Mouse (Mus musculus): ENCODE measurements around the gene Paqr4.

Gene Paqr4

DNA sequence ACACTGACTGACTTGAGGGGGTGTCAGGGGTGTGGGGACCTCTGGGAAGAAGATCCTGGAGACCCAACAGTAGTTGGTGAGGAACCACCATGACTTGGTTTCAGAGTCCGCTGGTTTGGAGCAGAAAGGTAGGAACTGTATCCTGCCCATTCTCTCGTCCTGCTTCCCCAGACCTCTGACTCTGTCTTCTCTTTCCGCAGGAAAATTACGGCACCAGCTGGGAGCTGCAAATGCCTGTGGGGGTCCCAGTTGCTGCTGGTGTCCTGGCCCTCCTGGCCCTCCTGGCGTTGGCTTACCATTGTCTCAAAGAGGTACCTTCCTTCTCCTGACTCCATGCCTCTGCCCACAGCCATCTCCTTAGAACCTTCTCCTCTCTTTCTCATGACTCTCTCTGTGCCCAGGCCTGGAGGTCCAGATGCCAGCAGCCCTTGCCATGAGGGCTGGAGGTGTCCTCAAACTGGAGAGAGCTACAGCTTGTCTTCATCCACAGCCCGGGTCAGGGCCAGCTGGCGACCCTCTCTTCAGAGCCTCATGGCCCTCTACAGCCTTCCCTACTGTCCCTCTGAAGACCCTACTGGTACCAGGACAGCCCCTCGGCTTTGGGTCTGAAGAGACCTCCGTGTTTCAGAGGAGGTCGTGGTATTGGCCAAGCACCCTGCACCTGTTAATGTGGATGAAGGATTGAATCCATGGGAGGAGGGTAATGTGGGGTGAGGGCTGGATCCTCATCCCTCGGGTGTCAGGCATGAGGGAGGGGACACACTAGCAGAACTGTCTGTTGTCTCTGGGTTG lies 8.9 kb upstream of the Paqr4 start:
- no peak for DNase-seq (ENCODE audit: low read depth, low spot score)

DNA sequence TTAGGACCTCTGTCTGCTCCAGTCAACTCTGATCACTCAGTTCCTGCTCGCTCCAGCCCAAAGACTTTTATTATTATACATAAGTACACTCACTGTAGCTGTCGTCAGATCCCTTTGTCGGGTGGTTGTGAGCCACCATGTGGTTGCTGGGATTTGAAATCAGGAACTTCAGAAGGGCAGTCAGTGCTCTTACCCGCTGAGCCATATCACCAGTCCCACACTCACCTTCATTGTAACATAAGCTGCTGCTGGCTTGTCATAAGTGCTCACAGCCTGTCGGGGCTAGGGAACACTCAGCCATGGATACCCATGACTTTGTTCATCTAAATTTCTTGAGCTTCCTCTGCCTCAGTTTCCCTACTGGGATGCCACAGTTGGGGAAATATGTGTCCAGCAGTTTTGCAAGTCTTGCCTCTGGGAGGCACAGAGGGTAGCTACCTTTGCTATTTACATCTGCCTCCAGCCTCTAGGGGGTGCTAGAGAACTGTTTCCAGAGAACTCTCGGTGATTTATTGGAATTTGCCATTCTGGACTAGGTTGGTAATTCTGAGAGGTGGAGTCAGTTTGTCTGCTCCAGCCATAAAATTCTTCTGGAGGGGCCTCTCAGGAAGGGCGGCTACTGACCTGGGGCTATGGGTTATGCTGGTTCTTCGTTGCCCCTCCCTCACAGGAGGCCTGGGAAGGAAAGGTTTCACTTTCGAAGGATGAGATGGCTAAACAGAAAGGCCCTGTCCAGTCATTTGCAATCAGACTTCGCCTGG lies 8.1 kb upstream of the Paqr4 start:
- peak; percentile 75 for DNase-seq (ENCODE audit: low read depth, low spot score)

DNA sequence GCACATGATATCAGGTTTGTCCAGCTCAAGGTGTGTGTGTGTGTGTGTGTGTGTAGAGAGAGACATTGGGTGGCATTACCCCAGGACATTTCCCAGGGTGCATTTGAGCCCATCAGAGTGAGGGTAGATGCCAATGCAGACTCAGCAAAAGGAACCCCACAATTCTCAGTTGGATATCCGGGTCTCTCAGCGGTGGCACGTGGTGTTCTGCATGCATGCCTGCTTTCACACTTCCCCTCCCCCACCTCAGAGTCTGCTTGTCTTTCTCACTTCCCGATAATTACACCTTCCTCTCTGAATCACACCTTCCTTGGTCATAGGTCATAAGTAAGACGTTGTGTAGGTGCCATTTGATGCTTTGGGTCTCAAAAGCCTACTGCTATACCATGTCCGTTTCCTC lies 7.4 kb upstream of the Paqr4 start:
- no peak for DNase-seq (ENCODE audit: low read depth, low spot score)

DNA sequence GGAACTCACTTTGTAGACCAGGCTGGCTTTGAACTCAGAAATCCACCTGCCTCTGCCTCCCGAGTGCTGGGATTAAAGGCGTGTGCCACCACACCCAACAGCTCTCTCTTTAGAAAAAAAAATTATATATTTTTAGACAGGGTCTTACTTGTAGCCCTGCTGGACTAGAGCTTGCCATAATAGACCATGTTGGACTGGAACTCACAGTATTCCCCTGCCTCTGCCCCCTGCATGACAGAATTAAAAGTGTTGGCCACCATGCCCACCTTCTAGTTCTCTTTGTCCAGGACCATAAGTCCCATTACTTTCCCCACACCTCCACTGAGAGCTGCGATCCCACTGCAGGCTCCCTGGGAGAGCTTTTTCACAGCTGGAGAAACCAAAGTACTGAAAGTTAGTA lies 6.8 kb upstream of the Paqr4 start:
- DNase-seq (ENCODE audit: low read depth, low spot score): no peak

DNA sequence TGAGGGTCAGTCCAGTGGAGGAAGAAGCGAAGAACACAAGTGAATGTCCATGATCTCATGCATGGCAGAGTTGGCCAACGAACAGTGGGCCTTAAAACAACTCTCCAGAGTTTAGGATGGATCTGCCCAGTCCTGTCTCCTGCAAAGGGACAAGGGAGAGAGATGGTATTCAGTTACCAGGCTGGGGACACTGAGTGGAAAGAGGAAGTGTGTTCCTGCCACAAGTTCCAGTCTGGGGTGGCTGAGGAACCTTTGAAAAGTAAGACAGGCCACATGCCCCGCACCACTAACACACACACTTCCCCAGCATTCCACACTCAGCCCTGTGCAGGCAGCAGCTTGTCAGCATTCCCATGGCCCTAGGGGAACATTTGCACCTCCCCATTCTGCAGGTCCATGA lies 6.1 kb upstream of the Paqr4 start:
- no peak for DNase-seq (ENCODE audit: low read depth, low spot score)

DNA sequence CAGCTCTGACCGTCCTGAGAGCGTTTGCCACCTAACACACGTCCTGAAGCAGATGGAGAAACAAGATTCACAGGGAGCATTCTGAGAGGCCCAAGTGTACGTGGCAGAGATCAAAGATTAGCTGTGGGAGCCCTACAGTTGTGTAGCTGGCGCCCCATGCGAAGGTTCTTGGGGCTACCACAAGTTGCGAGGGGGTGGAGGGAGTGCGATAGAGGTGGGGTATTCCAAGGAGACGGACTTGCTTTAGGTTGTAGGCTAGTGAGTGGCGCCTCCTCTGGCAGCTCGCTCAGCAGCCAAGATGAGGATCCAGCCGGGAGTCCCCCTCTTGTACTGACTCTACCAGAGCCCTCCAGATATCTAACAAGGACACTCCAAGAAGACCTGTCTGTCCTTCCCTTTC lies 5.6 kb upstream of the Paqr4 start:
- DNase-seq (ENCODE audit: low read depth, low spot score): no peak

DNA sequence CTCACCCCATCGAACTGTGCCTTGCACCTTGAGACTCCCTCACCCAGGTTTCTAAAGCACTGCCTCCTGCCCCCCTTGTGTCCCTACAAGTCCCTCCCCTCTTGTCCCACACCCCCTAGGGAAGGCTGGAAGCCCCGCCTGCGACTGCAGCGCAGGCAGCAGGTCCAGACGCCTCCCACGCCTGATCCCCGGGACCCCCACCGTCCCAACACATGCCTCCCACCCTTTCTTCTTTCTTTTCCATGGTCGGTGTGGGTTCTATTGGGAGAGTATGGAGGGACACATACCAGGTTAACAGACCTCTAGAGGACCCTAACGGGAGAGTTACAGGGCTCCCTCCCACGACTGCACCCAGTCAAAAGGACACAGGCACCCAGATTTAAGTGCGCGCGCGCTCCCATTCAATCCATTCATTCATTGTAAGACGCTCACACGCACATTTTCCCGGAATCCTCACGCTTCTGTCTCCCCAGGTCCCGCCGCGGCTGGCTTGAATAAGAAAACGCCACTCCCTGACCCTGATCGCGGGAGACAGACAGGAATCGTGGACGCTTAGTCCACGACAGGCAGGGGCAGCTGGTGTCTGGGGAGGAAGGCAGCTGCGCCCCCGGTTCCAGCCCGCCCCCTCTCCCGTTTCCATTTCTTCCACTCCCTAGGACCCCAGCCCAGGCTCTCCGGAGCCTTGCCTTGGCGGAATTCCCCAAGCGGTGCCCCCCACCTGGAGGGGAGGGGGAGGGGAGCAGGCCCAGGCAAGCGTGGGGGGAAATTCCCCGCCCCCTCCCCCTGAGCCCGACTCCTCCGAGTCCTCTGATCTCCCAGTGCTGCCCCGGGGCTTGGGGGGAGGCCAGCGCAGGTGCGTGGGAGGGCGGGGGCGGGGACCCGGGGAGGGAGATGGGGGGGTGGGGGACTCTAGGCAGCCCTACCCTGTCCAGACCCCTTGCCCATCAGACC lies 4.9 kb upstream of the Paqr4 start, which contains the start of gene Kremen2:
TSS of gene Kremen2 (minus strand) at position 533 of the 951 bp plus-strand sequence.
- DNase-seq (ENCODE audit: low read depth, low spot score): no peak

DNA sequence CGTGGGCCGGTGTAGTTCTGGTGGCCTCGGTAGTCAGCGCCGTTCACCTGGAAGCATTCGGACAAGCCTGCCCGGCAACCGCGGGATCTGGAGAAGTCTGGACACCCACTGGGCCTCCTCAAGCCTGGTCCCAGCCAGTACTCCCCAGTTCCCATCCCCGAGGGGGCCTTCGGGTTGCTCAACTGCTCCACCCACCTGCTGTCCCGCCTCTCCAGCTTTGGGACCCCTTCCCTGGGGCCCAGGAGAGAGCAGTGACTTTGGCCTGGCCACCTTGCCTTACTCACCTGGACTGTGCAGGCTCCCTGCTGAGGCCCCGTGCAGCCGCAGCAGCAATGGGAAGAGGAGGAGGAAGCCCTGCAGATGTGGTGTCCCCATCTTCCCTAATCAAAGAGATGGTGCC lies 4.0 kb upstream of the Paqr4 start:
- DNase-seq (ENCODE audit: low read depth, low spot score): no peak

DNA sequence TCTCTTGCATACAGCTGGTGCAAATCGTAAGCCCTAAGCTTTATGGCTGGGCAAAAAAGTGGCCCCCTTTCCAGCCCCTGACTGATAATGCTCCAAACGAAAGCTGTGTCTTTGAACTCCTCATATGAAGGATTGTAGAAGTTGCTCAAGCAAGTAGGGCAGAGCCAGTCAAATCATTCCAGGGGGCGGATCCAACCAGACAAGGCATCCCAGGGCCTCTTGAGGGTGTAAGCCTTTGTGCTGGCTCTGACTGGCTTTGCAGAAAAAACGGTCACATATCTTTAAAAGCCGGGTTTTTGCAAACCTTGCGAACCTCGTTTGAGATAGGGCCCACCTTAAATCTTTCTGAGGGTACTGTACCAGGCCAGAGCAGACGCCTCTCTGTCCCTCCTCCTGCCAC lies 3.4 kb upstream of the Paqr4 start:
- DNase-seq (ENCODE audit: low read depth, low spot score): no peak

DNA sequence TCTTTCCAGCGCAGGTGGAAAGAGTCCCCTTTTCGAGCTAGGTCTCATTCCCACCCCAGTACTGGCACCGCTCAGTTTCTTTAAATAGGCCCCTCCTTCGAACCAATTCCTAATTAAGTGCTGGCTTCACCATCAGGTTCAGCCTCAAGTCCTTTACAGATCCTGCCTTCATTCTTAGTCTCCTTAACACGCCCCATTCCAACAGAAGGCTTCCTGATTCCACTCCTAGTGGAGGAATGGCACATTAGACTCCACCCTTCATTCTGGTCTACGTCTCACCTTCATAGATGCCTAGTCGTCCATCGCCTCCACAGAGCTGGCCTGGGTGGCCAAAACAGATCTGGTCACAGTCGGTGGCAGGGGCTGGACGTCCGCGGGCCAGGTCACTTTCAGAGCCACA lies 2.3 kb upstream of the Paqr4 start:
- DNase-seq (ENCODE audit: low read depth, low spot score): no peak

DNA sequence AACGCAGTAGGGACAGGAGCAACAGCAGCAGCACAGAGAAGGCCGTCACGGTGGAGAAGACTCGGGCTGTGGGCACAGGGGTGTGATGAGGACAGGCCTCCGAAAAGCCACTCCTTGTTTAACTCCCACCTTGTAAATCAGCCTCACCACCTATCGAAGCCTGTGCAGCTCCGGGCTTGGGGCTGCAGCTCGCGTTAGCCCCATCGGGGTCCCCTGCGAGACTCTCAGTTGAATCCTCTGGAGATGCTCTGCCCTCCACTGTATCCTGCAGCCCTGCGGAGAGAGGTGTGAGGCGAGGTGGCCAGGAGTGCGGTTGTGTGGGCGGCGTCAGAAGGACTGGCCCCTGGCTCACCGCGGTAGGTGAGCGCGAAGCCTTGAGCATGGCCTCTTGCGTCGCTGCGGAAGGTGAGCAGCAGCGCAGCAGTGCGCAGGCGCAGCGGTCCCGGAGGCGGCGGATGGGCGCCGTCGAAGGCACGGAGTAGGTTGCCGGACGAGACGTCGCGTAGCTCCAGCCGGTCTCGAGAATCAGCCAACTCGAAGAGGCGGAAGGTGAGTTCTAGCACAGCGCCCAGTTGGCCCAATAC lies 1.6 kb upstream of the Paqr4 start:
- no peak for DNase-seq (ENCODE audit: low read depth, low spot score)

DNA sequence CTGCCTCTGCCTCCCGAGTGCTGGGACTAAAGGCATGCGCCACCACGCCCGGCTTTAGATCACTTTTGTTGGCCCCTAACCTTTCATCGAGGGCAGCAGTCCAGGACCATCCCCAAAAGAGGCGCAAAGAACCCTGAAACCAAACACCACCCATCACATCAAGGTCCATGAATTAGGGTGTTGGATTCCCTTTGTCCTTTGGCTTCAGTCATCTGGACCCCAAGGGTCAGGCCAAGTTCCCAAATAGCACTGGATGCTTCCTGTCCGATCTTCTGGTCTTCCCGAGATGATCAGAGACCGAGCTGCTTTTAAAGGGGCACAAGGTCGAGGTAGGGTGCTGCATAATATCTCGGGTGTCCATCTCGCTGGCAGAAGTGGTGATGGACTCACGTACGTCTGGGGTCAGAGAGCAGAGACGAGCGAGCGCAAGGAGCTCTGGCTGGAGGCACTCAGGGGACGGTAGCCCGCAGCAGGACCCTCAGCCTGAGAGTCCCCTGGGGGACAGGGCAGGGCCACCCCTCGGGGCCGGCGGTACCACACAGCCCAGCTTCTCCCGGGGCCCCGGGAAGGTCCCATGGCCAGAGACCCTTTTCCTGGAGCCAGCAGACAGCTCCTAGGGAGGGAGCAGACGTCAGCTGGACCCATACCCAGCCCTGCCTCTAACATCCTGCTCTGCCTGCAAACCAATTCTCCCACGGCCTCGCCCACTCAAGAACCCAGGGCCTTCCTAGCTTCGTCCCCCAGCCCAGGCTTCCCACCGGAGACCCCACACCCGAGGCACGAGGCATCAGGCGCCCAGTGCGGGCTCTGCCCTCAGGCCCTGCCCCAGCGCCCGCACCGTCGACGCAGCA lies 917 bp upstream of the Paqr4 start:
- DNase-seq (ENCODE audit: low read depth, low spot score): no peak

DNA sequence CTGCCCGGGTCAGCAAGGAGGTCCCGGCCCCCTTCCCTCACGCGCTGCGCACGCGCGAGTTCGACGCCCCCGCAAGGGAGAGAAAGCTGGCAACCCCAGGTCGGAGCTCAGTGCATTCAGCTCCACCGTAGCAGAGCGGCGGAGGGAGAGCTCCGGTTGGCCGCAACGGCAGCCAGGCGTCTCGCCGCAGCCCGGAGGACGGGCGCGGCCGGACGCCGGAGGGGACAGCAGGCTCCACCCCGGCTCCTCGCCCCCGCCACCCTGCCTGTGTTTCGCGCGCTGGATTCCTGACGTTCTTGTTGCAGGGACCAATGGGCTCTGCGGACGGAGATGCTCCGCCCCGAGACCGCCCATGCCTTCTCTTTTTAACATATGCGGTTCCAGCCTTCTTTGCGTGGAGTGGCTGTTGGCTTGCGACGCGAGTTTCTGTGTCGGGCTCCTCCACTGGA lies 507 bp downstream of the Paqr4 start:
- DNase-seq (ENCODE audit: low read depth, low spot score): peak; percentile 76

DNA sequence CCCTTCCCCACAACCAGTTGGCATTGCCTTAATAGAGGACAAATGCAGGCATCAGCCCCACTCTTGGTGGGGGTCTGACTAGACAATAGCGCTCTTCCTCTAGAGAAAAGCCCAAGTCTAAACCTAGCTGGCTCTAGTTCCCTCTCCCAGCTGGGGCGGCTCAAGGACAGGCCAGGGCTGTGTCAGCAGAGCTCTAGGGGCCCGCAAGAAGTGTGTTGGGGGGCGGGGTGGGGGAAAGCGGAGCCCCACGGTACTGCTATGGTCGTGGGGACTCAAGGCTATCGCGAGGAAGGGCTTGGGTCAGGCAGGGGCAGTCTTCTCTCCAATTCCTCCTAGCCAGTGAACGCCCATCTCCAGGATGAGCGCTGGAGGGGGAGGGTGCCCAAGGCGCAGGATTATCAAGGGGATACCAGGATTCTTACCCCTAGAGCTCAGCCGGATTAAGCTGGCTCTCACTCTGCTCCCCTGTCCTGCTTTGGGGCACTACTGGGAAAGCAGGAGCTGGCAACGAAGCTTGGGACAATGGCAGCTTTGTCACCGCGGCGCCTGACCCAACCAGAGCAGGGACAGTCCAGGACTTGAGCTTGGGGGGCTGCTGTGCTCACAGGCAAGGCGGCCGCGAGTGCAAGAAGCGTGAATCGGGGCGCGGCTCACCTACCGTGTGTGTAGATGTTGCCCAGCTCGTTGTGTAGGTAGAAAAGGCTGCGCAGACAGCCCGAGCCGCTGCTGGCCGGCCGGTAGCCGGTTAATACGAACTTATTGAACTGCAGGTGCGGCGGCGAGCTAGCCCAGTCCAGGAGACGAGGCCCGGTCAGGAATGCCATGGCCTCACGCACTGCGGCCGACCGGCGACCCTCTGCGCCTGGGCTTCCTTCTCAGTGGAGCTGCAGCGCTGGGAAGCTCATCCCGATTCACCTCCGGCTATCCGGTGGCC lies 1.2 kb downstream of the Paqr4 start:
- no peak for DNase-seq (ENCODE audit: low read depth, low spot score)

DNA sequence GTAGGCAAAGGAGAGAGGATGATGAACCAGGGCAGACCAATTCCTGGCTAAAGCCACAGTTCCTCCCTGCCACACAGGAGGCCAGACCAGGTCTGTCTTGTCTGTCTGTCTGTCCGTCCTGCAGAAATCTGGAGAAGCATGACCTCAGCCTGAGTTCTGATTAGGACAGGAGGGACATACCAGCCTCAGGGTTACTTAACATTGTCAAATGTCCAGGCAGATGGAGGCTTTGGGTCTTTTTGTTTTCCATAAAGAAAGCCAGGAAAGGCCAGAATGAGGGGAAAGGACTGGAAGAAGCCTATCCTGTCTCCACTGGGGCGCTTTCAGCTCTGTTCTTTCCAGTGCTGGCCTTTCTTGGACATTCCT lies 1.8 kb downstream of the Paqr4 start:
- DNase-seq (ENCODE audit: low read depth, low spot score): no peak

DNA sequence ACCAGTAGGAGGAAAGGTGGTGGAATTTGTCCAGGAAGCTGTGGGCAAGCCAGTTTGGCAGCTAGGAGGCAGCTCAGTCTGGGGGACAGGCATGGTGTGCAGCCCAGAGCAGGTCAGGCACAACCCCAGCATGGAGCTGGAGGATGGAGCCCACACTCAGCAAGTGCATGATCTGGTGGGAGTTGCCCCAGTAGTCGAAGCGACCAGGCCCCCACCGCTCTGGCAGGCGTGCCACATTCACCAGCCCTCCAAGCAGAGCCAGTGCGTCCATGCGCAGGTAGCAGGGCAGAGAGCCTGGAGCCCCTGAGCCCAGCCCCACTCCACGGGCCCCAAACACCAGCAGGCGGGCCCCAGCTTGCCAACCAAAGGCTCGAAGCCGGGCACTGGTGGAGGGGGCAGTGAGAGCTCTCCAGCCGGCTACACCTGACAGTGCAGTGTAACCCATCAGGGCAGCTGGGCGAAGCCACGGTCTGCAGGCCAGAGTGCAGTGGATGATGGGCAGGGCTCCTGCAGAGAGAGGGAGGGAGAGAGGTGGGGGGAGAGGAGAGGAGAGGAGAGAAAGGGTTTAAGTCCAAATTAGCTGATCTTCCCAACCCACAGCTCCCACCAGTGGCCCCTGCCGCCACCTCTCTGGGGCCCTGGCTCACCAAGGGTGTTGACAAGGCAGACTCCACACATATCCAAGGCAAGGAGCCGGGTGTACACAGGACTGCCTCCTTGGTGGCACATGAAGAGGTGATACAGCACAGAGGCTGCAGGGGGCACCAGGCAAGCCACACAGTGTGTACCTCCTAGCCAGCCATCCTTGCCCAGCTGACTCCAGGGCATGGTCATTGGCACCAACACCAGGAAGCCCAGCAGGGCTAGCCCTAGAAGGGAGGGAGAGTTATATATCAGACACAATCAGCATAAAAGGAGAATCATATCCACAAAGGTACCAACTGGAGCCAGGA lies 2.9 kb downstream of the Paqr4 start:
- DNase-seq (ENCODE audit: low read depth, low spot score): no peak

DNA sequence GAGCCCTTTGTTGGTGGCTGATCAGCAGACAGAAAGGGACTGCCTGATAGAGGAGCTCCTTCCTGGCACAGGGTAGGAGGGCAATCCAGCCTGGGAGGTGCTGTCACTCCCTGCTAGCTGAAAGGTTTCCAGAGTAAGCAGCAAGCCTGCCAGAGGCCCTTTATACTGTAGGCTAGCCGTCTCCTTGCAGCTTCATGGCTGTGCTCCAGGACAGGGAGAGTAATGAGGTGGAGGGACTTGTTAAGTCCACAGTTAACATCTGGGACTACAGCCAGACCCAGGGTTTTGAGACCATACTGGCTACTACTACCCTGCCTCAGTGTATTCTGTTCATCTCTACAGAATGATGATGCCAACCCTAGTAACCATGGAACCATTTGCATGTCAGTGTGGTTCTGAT lies 6.3 kb downstream of the Paqr4 start:
- no peak for DNase-seq (ENCODE audit: low read depth, low spot score)

DNA sequence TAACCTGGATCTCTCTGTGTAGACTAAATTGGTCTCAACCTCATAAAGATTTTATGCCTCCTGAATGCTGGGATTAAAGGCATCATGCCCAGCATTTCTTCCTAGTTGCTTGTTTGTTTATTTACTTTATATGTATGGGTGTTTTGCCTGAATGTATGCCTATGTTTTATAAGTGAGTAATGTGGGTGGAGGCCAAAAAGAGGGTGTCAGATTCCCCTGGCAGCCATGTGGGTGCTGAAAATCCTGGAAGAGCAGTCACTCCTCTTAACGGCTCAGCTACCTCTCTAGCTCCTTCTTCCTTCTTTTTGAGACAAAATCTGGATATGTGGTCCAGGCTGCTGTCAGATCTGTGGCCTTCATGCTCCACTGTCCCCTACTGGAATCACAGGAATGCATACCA lies 10.2 kb downstream of the Paqr4 start:
- no peak for DNase-seq (ENCODE audit: low read depth, low spot score)
